Mouse (Mus musculus): ENCODE results near the gene Mnd1. TPM values are rescaled to one million over a fixed set of nuclear protein-coding genes. Genes with fewer than 3 reads are reported as not detected.
A peak's percentile ranks its signal among the peaks of the same experiment; 100 is the strongest.

Gene Mnd1
- total RNA-seq, 1 experiment = 31.9 TPM

GRCm38 (mm10) chr3:84059261-84059660, 96.3 kb downstream of the Mnd1 start:
- H3K4me1 ChIP-seq (ENCODE audit: control insufficient read depth in 2 of 2, insufficient read depth in 2 of 2, low read length in 2 of 2, poor library complexity in 1 of 2) = no peaks in the 10 kb centered on the region
- no peaks in the 10 kb centered on the region for H3K36me3 ChIP-seq (ENCODE audit: control insufficient read depth, insufficient read depth, low read length, poor library complexity, severe bottlenecking)
- no peak overlapping the region for H3K9ac ChIP-seq (ENCODE audit: insufficient read depth, low read depth, low read length, poor library complexity, severe bottlenecking)
- H3K4me3 ChIP-seq (ENCODE audit: insufficient read depth in 1 of 2, low read depth in 1 of 2, low read length in 2 of 2, poor library complexity in 1 of 2, severe bottlenecking in 1 of 2) = no peak overlapping the region
- no peaks in the 10 kb centered on the region for H3K9me3 ChIP-seq (ENCODE audit: control insufficient read depth, insufficient read depth, low read depth, low read length)
- in situ Hi-C loops (cut with MboI; ENCODE audit: low sequenced_read_pairs in 2 of 2, unreplicated experiment in 2 of 2) = no loop called here
- no peak overlapping the region for H3K27ac ChIP-seq (ENCODE audit: insufficient read depth, low read depth, low read length, poor library complexity, severe bottlenecking)
- no peak for TF ChIP-seq ZNF384 (IDR thresholded peaks at IDR 0.05; ENCODE audit: low read depth, low read length)
- TF ChIP-seq ZC3H11A (IDR thresholded peaks at IDR 0.05; ENCODE audit: borderline replicate concordance, low read depth, low read length) = no peak
- no peak for TF ChIP-seq MAFK (IDR thresholded peaks at IDR 0.05; ENCODE audit: insufficient read depth, low read depth, low read length)
- no peak for TF ChIP-seq CHD2 (IDR thresholded peaks at IDR 0.05; ENCODE audit: low read depth, low read length)
- TF ChIP-seq HCFC1 (IDR thresholded peaks at IDR 0.05; ENCODE audit: borderline replicate concordance, insufficient read depth, low read length) = no peak
- DNase-seq (ENCODE audit: low read depth, low spot score) = no peak

- peaks cover 0 to 2% of the 10 kb centered on the region in 2 experiments; a peak in 1 of 4 replicates for H3K4me1 ChIP-seq (ENCODE audit: control insufficient read depth in 2 of 2, insufficient read depth in 2 of 2, low read length in 2 of 2, poor library complexity in 1 of 2)
- no peaks in the 10 kb centered on the region for H3K36me3 ChIP-seq (ENCODE audit: control insufficient read depth, insufficient read depth, low read length, poor library complexity, severe bottlenecking)
- in situ Hi-C loops (cut with MboI; ENCODE audit: low sequenced_read_pairs in 2 of 2, unreplicated experiment in 2 of 2) = no loop called here
- H3K4me3 ChIP-seq (ENCODE audit: insufficient read depth in 1 of 2, low read depth in 1 of 2, low read length in 2 of 2, poor library complexity in 1 of 2, severe bottlenecking in 1 of 2) = no peak overlapping the region
- no peak overlapping the region for H3K9ac ChIP-seq (ENCODE audit: insufficient read depth, low read depth, low read length, poor library complexity, severe bottlenecking)
- TF ChIP-seq MAFK (IDR thresholded peaks at IDR 0.05; ENCODE audit: insufficient read depth, low read depth, low read length) (no peak), ZC3H11A (IDR thresholded peaks at IDR 0.05; ENCODE audit: borderline replicate concordance, low read depth, low read length) (no peak), ZNF384 (IDR thresholded peaks at IDR 0.05; ENCODE audit: low read depth, low read length) (no peak), HCFC1 (IDR thresholded peaks at IDR 0.05; ENCODE audit: borderline replicate concordance, insufficient read depth, low read length) (no peak), CHD2 (IDR thresholded peaks at IDR 0.05; ENCODE audit: low read depth, low read length) (no peak)
- peak; percentile 7 for DNase-seq (ENCODE audit: low read depth, low spot score)
- H3K9me3 ChIP-seq (ENCODE audit: control insufficient read depth, insufficient read depth, low read depth, low read length) = no peaks in the 10 kb centered on the region
- no peak overlapping the region for H3K27ac ChIP-seq (ENCODE audit: insufficient read depth, low read depth, low read length, poor library complexity, severe bottlenecking)
Measured at GRCm38 (mm10) chr3:84048729-84049175, 106.8 kb downstream of the Mnd1 start.

GRCm38 (mm10) chr3:84046206-84046605, 109.4 kb downstream of the Mnd1 start:
- Histone ChIP-seq H3K4me3 (ENCODE audit: insufficient read depth in 1 of 2, low read depth in 1 of 2, low read length in 2 of 2, poor library complexity in 1 of 2, severe bottlenecking in 1 of 2) (no peak overlapping the region), H3K4me1 (ENCODE audit: control insufficient read depth in 2 of 2, insufficient read depth in 2 of 2, low read length in 2 of 2, poor library complexity in 1 of 2) (peaks cover 0 to 2% of the 10 kb centered on the region in 2 experiments; a peak in 1 of 4 replicates), H3K36me3 (ENCODE audit: control insufficient read depth, insufficient read depth, low read length, poor library complexity, severe bottlenecking) (no peaks in the 10 kb centered on the region), H3K27ac (ENCODE audit: insufficient read depth, low read depth, low read length, poor library complexity, severe bottlenecking) (no peak overlapping the region), H3K9ac (ENCODE audit: insufficient read depth, low read depth, low read length, poor library complexity, severe bottlenecking) (no peak overlapping the region), H3K9me3 (ENCODE audit: control insufficient read depth, insufficient read depth, low read depth, low read length) (no peaks in the 10 kb centered on the region)
- no peak for DNase-seq (ENCODE audit: low read depth, low spot score)
- in situ Hi-C loops (cut with MboI; ENCODE audit: low sequenced_read_pairs in 2 of 2, unreplicated experiment in 2 of 2) = no loop called here
- TF ChIP-seq ZNF384 (IDR thresholded peaks at IDR 0.05; ENCODE audit: low read depth, low read length) (no peak), HCFC1 (IDR thresholded peaks at IDR 0.05; ENCODE audit: borderline replicate concordance, insufficient read depth, low read length) (no peak), ZC3H11A (IDR thresholded peaks at IDR 0.05; ENCODE audit: borderline replicate concordance, low read depth, low read length) (no peak), CHD2 (IDR thresholded peaks at IDR 0.05; ENCODE audit: low read depth, low read length) (no peak), MAFK (IDR thresholded peaks at IDR 0.05; ENCODE audit: insufficient read depth, low read depth, low read length) (no peak)

GRCm38 (mm10) chr3:84041739-84042138, 113.8 kb downstream of the Mnd1 start:
- Histone ChIP-seq H3K27ac (ENCODE audit: insufficient read depth, low read depth, low read length, poor library complexity, severe bottlenecking) (no peak overlapping the region), H3K36me3 (ENCODE audit: control insufficient read depth, insufficient read depth, low read length, poor library complexity, severe bottlenecking) (no peaks in the 10 kb centered on the region), H3K4me1 (ENCODE audit: control insufficient read depth in 2 of 2, insufficient read depth in 2 of 2, low read length in 2 of 2, poor library complexity in 1 of 2) (no peaks in the 10 kb centered on the region), H3K9me3 (ENCODE audit: control insufficient read depth, insufficient read depth, low read depth, low read length) (no peaks in the 10 kb centered on the region), H3K4me3 (ENCODE audit: insufficient read depth in 1 of 2, low read depth in 1 of 2, low read length in 2 of 2, poor library complexity in 1 of 2, severe bottlenecking in 1 of 2) (no peak overlapping the region), H3K9ac (ENCODE audit: insufficient read depth, low read depth, low read length, poor library complexity, severe bottlenecking) (no peak overlapping the region)
- TF ChIP-seq ZC3H11A (IDR thresholded peaks at IDR 0.05; ENCODE audit: borderline replicate concordance, low read depth, low read length) (no peak), MAFK (IDR thresholded peaks at IDR 0.05; ENCODE audit: insufficient read depth, low read depth, low read length) (no peak), HCFC1 (IDR thresholded peaks at IDR 0.05; ENCODE audit: borderline replicate concordance, insufficient read depth, low read length) (no peak)
- in situ Hi-C loops (cut with MboI; ENCODE audit: low sequenced_read_pairs in 2 of 2, unreplicated experiment in 2 of 2) = no loop called here
- DNase-seq (ENCODE audit: low read depth, low spot score) = no peak

All from ES-E14 (cell line).